Mouse (Mus musculus) cortical plate, adult 2 months (tissue): ENCODE results near the gene Asb16.

Source experiments
- CTCF ChIP-seq: fragments of 200-500 bp; IDR thresholded peaks from 2 replicates; pipeline ENCODE4 v1.5.1; 2011; ENCODE audit warnings: mild to moderate bottlenecking, control low read depth, low read length; ENCODE audit not compliant: insufficient read depth; ENCODE audit errors: extremely low read depth
- POLR2A ChIP-seq: fragments of 200-500 bp; IDR thresholded peaks from 2 replicates; pipeline ENCODE4 v1.6.1; 2011; ENCODE audit warnings: mild to moderate bottlenecking, low read length, control low read depth; ENCODE audit not compliant: insufficient read depth; ENCODE audit errors: extremely low read depth

- TF ChIP-seq POLR2A (no peak), CTCF (no peak)
Observed at GRCm38 (mm10) chr11:102288027-102288804, 19.7 kb downstream of the Asb16 start.
